Mouse (Mus musculus): Measurements from ENCODE around the gene Fhl4. TPM values are rescaled to one million over a fixed set of nuclear protein-coding genes. Genes with fewer than 3 reads are reported as not detected.

The Fhl4 gene
- polyA plus RNA-seq (2012; rRNA removed): 0.09 TPM in 2 replicates

DNA sequence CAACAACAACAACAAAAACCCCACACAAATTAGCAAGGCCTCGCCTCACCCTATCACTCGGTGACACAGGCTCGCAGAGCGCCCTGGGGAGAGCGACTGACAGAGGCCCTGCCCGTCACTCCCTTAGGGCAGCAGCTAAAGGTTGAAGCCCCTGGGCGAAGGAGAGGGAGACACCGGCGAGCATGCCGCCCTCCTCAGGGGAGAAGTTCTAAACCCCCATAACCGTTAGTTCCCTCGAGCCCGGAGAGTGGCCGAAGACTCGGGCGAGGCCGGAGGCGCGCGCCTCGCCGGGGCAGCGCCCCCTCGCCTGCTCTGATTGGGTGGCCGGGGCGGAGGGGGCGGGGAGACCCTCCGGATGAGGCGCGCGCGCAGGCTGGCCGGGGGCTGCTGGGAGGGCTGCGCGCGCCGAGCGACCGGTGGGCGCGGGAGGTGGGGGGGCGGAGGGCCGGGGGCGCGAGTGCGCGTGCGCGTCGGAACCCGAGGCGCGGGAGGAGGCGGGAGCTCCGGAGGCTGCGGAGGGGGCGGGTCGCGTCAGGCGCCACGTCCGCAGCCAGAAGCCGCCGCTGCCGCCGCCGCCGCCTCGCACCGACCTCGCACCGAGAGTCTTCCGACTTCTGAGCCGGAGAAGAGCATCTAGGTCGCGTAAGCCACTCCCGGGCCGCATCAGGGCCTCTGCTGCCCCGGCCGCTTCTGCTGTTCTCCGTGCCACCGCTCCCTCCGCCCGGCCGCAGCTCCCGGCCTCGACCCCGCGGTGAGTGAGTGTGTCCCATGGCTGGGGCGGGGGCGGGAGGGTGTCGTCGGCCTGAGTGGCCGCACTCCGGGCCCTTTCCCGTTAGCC, at the start of gene Fhl4, which contains the start of gene Tmem263:
Gene Fhl4 (minus strand): TSS at position 249 of the 838 bp plus-strand sequence.
Gene Tmem263 (plus strand): TSS at position 381 of the 838 bp plus-strand sequence.

DNA sequence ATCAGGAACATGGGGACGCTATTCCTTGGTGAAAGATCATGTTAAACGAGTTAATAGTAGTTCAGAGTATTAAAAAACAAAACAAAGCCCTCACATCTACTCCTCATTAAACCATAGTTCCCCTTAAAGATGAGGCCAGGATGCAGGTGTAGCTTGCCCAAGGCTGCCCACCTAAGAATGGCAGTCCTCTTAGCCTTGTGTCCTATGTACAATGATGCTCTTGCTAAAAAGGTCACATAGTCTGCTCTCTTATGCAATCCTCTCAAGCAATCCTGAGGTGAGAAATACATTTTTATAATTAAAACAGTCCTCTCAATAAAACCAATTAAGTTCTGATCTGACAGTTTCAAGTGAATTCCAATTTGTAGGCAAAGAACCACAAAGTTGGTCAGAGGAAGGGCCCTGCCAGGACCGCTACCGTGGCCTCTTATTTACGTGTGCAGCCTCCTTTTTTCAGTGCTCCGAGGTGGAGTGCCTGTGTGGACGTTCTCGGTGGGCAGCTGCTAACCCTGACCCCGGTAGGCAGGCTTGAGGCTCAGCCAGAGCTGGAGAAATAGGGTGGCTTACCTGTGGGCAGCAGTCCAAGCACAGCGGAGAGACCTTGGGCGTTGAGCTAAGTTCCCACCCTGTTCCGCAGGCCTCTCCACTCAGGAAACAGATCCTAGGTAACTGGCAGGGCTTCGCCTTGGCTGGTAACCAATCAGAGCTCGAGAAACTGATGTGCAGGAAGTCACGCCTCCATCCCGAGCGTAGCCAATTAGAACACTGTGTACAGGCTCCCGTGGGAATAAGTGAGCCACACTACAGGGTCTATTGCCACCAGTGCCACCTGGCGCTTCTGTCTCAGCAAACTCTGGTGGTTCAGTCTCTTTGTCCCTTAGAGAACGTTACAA, 25.3 kb upstream of the Fhl4 start, which contains the start of gene Mterf2:
Gene Mterf2 (minus strand): TSS at position 633 of the 893 bp plus-strand sequence.

Other genes starting within 250 kb of the Fhl4 start
- gene Ric8b, start 184.9 kb downstream of the Fhl4 start, polyA plus RNA-seq (2012; rRNA removed): 6.4 and 6.7 TPM in 2 replicates
- 5.6 and 9.8 TPM in 2 replicates for gene Tmem263, start 132 bp upstream of the Fhl4 start, polyA plus RNA-seq (2012; rRNA removed)
- gene Mterf2, start 25.5 kb upstream of the Fhl4 start, polyA plus RNA-seq (2012; rRNA removed): 0.36 and 1.5 TPM in 2 replicates
- gene Cry1, start 82.6 kb upstream of the Fhl4 start, polyA plus RNA-seq (2012; rRNA removed): 12.4 and 22.0 TPM in 2 replicates